Mouse (Mus musculus) C2C12 (cell line): ENCODE results near the gene Fam129b. TPM values are rescaled to one million over a fixed set of nuclear protein-coding genes. Genes with fewer than 3 reads are reported as not detected.
A peak's percentile ranks its signal among the peaks of the same experiment; 100 is the strongest.

Experiments
- H3K27me3 ChIP-seq: one replicate; pipeline ENCODE4 v1.6.1; 2011; ENCODE audit not compliant: control insufficient read depth, insufficient read depth, insufficient read length
- H3K36me3 ChIP-seq: one replicate; pipeline ENCODE4 v1.6.1; 2011; ENCODE audit not compliant: control insufficient read depth, insufficient read depth
- H3K4me3 ChIP-seq: one replicate; pipeline ENCODE4 v1.5.1; 2011; ENCODE audit warnings: mild to moderate bottlenecking, control low read depth; ENCODE audit not compliant: poor library complexity, insufficient read depth, severe bottlenecking
- H3K79me2 ChIP-seq: one replicate; pipeline ENCODE4 v1.6.1; 2011; ENCODE audit not compliant: control insufficient read depth, insufficient read depth
- H3K79me3 ChIP-seq: one replicate; pipeline ENCODE4 v1.6.1; 2011; ENCODE audit warnings: low read depth, control low read depth
- H3ac ChIP-seq: one replicate; pipeline ENCODE3; 2011; ENCODE audit warnings: low read depth; ENCODE audit not compliant: control insufficient read depth, insufficient read length
- CEBPB ChIP-seq: IDR thresholded peaks from one replicate; pipeline ENCODE4 v1.6.1; 2011; ENCODE audit warnings: low read depth, mild to moderate bottlenecking, control low read depth, moderate library complexity
- CTCF ChIP-seq: IDR thresholded peaks from one replicate; pipeline ENCODE4 v1.5.1; 2011; ENCODE audit not compliant: control insufficient read depth, insufficient read depth, insufficient read length
- FOSL1 ChIP-seq: IDR thresholded peaks from one replicate; pipeline ENCODE4 v1.8.0; 2011; ENCODE audit warnings: mild to moderate bottlenecking, low read length; ENCODE audit not compliant: poor library complexity, insufficient read depth, severe bottlenecking
- MAX ChIP-seq: IDR thresholded peaks from one replicate; pipeline ENCODE4 v1.6.1; 2011; ENCODE audit warnings: mild to moderate bottlenecking, control low read depth
- MYOD1 ChIP-seq: IDR thresholded peaks from one replicate; pipeline ENCODE4 v1.6.1; 2011; ENCODE audit warnings: low read depth; ENCODE audit not compliant: control insufficient read depth, insufficient read length
- MYOG ChIP-seq: IDR thresholded peaks from one replicate; pipeline ENCODE4 v1.6.1; 2011; ENCODE audit not compliant: control insufficient read depth, insufficient read length; ENCODE audit errors: extremely low read depth
- USF1 ChIP-seq: IDR thresholded peaks from one replicate; pipeline ENCODE4 v1.6.1; 2011; ENCODE audit warnings: low read depth, mild to moderate bottlenecking, control low read depth, moderate library complexity
- polyA plus RNA-seq: library from polyadenylated mRNA; unstranded; fragments of >200 nt; fragmentation: generic; extraction: Trizol; gene quantifications from one replicate; pipeline ENCODE4 v1.2.1, GENCODE M21; 2012; ENCODE audit warnings: missing spikeins

Gene Fam129b
- polyA plus RNA-seq, 1 experiment: 294 TPM

GRCm38 (mm10) chr2:32867354-32867753 is 8.6 kb upstream of the Fam129b start:
- no peak for TF ChIP-seq CEBPB
- TF ChIP-seq MAX: no peak
- peak; percentile 88 for TF ChIP-seq FOSL1
- peak; percentile 93 for TF ChIP-seq MYOD1
- no peak for TF ChIP-seq CTCF
- no peak for TF ChIP-seq USF1
- TF ChIP-seq MYOG: no peak
- Histone ChIP-seq H3ac (peak overlapping the region; percentile 21), H3K79me3 (no peaks in the 10 kb centered on the region), H3K79me2 (no peaks in the 10 kb centered on the region), H3K27me3 (no peaks in the 10 kb centered on the region), H3K4me3 (no peak overlapping the region), H3K36me3 (no peaks in the 10 kb centered on the region)

GRCm38 (mm10) chr2:32869721-32870274 is 6.1 kb upstream of the Fam129b start:
- peak overlapping the region; percentile 19 for H3ac ChIP-seq
- H3K4me3 ChIP-seq: no peak overlapping the region
- no peaks in the 10 kb centered on the region for H3K27me3 ChIP-seq
- TF ChIP-seq CTCF: no peak
- TF ChIP-seq MYOD1: no peak
- TF ChIP-seq FOSL1: no peak
- peaks cover 14% of the 10 kb centered on the region for H3K79me2 ChIP-seq
- H3K79me3 ChIP-seq: peaks cover 8% of the 10 kb centered on the region
- no peaks in the 10 kb centered on the region for H3K36me3 ChIP-seq

DNA sequence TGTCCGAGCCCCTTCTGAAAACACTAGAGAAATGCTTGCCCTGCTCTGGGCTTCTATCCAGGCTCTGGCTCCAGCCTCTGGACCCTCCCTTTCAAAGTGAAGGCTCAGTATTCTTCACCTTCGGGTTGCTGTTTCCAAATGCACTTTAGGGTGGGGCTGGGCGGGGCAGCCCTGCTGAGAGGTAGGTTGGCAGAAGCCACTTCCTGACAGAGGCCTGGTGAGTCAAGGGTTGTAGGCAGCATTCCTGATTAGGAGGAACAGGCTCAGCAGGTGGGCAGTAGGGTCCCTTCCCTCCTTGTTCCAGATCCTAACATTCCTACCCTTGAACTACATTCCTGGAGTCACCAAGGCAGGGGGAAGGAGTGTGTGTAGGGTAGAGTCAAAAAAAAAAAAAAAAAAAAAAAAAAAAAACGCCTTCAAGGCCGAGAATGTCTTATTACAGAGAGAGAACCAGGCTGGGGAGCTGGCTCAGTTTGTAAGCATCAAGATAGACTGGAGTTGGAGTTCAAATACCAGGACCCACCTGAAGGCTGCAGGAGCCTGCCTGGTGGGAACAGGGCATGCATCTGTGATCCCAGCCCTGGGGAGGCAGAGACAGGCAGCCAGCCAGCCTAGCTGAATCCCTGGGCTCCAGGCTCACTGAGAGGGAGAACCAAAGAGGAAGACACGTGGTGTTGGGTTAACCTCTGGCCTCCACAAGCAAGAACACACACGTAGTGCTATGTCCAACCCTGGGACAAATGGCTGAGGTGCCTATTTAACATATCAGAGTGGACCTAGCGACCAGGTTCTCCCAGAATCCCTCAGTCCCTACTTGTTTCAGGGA is 5.4 kb upstream of the Fam129b start:
- peaks cover 14% of the 10 kb centered on the region for H3K79me3 ChIP-seq
- H3K36me3 ChIP-seq: no peaks in the 10 kb centered on the region
- peak overlapping the region; percentile 9 for H3ac ChIP-seq
- H3K27me3 ChIP-seq: no peaks in the 10 kb centered on the region
- H3K79me2 ChIP-seq: peaks cover 21% of the 10 kb centered on the region
- no peak for TF ChIP-seq MYOG
- peak; percentile 75 for TF ChIP-seq MYOD1
- TF ChIP-seq CTCF: no peak
- no peak for TF ChIP-seq FOSL1
- no peak for TF ChIP-seq CEBPB
- TF ChIP-seq USF1: peak; percentile 39
- TF ChIP-seq MAX: peak; percentile 11
- H3K4me3 ChIP-seq: no peak overlapping the region

- peaks cover 8% of the 10 kb centered on the region for H3K36me3 ChIP-seq
- H3K79me3 ChIP-seq: peaks cover 43% of the 10 kb centered on the region
- TF ChIP-seq USF1 (no peak), FOSL1 (no peak), CEBPB (no peak), CTCF (no peak), MYOD1 (no peak), MYOG (no peak), MAX (no peak)
- no peaks in the 10 kb centered on the region for H3K27me3 ChIP-seq
- peaks cover 57% of the 10 kb centered on the region for H3K79me2 ChIP-seq
- no peak overlapping the region for H3K4me3 ChIP-seq
- H3ac ChIP-seq: no peak overlapping the region
Measured at GRCm38 (mm10) chr2:32874070-32874469, 1.8 kb upstream of the Fam129b start.

- peaks cover 54% of the 10 kb centered on the region for H3K79me3 ChIP-seq
- peak overlapping the region; percentile 87 for H3K4me3 ChIP-seq
- H3K79me2 ChIP-seq: peaks cover 67% of the 10 kb centered on the region
- H3K36me3 ChIP-seq: peaks cover 15% of the 10 kb centered on the region
- H3K27me3 ChIP-seq: no peaks in the 10 kb centered on the region
- TF ChIP-seq USF1 (no peak), MYOD1 (peak; percentile 13)
- H3ac ChIP-seq: peak overlapping the region; percentile 70
Measured at GRCm38 (mm10) chr2:32874951-32875674, 801 bp upstream of the Fam129b start.
